Mouse (Mus musculus): ENCODE data around the gene Lyve1. TPM values are rescaled to one million over a fixed set of nuclear protein-coding genes. Genes with fewer than 3 reads are reported as not detected.
"Not testable (repeated sequence)": the region's sequence is repeated elsewhere in the genome, so short reads cannot be mapped to it uniquely, and the experiment has no call there.

The Lyve1 gene
- 5.2 and 8.1 TPM in 2 replicates for polyA plus RNA-seq (2015; fragmentation: Nextera tagmentation; extraction: Ambion mirVana)

GRCm38 (mm10) chr7:110862751-110863289 lies at the start of gene Lyve1:
TSS of gene Lyve1 (minus strand) at chr7:110863239.
- no peaks in the 10 kb centered on the region for H3K27me3 ChIP-seq (replicated peaks; ENCODE audit: control insufficient read depth, insufficient read depth, low read length)
- no peaks in the 10 kb centered on the region for H3K36me3 ChIP-seq (ENCODE audit: control insufficient read depth, insufficient read depth)
- H3K4me2 ChIP-seq (ENCODE audit: low read length) = no peak within 1 kb of the TSS
- no peak for ATAC-seq
- no peaks in the 10 kb centered on the region for H3K4me1 ChIP-seq (replicated peaks; ENCODE audit: control insufficient read depth, insufficient read depth, low read length)
- no peak within 1 kb of the TSS for H3K9ac ChIP-seq (replicated peaks; ENCODE audit: low read depth, low read length)
- H3K4me3 ChIP-seq (replicated peaks; ENCODE audit: low read length) = no peak within 1 kb of the TSS
- H3K27ac ChIP-seq (ENCODE audit: low read length) = no peak within 1 kb of the TSS
- no peaks in the 10 kb centered on the region for H3K9me3 ChIP-seq (ENCODE audit: control insufficient read depth, low read length)
- 80% methylated on average over 12 of the region's 12 CpGs for WGBS

DNA sequence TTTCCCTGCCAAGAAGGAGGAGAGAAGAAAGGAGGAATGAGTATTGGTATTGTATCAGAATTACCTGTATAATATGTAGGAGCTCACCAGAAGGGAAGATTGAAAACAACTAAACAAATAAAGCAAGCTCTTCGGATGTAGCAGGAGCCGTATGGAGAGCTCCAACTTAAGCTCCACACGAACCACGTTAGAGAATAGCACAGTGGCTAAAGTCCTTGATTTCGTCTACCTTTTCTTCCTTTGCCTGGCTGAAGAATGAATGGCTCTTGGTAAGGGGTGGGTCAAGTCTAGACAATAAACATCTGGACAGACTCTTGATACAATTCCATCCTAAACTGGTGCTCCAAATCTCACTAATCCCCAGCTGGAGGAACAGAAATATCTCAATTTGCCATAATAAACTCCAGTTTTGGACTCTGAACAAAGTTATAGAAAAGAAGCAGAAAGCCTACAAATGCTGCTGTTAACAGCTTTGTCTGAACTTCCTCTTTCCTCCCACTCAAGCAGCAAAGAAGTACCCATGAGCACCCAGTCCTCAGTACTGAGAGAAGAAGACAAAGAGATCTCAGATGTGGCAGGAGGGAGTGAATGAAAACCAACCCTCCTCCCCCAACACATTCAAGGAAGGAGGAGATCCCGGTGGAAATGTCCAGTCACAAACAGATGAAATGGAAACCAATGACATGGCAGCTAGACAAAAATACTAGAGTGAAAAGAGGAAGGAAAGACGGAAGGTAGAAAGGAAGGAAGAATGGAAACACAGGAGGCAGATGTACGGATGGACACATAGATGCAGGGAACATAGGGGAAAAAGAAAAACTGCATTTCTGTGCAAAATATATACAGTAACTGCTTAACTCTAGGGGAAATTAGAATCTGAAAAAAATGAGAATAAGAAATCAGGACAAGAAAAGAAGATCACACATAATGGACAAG lies 45.4 kb upstream of the Lyve1 start:
- Histone ChIP-seq H3K4me2 (ENCODE audit: low read length) (no peak overlapping the region), H3K9ac (replicated peaks; ENCODE audit: low read depth, low read length) (no peak overlapping the region), H3K36me3 (ENCODE audit: control insufficient read depth, insufficient read depth) (no peaks in the 10 kb centered on the region), H3K4me1 (replicated peaks; ENCODE audit: control insufficient read depth, insufficient read depth, low read length) (no peaks in the 10 kb centered on the region), H3K27ac (ENCODE audit: low read length) (no peak overlapping the region), H3K27me3 (replicated peaks; ENCODE audit: control insufficient read depth, insufficient read depth, low read length) (no peaks in the 10 kb centered on the region), H3K9me3 (ENCODE audit: control insufficient read depth, low read length) (no peaks in the 10 kb centered on the region), H3K4me3 (replicated peaks; ENCODE audit: low read length) (no peak overlapping the region)
- no peak for ATAC-seq
- 75% methylated on average over 8 of the region's 8 CpGs for WGBS

DNA sequence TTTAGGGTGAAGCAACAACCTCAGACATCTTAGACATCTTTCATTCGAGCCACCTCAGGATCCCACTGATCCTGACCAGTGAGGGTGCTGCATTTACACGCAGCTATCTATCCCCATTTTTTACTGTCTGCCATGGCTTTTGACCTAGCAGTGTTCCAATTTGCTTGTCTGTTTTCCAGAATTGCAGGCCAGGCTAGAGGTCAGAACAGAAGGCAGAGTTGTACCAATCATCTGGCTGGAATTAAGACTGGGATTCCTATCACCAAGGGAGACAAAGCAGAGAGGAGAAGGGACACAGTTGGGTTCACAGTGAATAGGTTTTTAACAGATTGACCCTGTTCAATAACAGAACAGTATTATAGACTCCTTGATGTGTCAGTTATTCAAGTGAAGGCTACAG lies 43.5 kb upstream of the Lyve1 start:
- no peak overlapping the region for H3K4me3 ChIP-seq (replicated peaks; ENCODE audit: low read length)
- H3K9ac ChIP-seq (replicated peaks; ENCODE audit: low read depth, low read length) = no peak overlapping the region
- no peaks in the 10 kb centered on the region for H3K36me3 ChIP-seq (ENCODE audit: control insufficient read depth, insufficient read depth)
- H3K4me1 ChIP-seq (replicated peaks; ENCODE audit: control insufficient read depth, insufficient read depth, low read length) = no peaks in the 10 kb centered on the region
- H3K27ac ChIP-seq (ENCODE audit: low read length) = no peak overlapping the region
- no peak overlapping the region for H3K4me2 ChIP-seq (ENCODE audit: low read length)
- H3K27me3 ChIP-seq (replicated peaks; ENCODE audit: control insufficient read depth, insufficient read depth, low read length) = no peaks in the 10 kb centered on the region
- no peak for ATAC-seq
- H3K9me3 ChIP-seq (ENCODE audit: control insufficient read depth, low read length) = no peaks in the 10 kb centered on the region
- WGBS = 86% methylated on average over 2 of the region's 2 CpGs

DNA sequence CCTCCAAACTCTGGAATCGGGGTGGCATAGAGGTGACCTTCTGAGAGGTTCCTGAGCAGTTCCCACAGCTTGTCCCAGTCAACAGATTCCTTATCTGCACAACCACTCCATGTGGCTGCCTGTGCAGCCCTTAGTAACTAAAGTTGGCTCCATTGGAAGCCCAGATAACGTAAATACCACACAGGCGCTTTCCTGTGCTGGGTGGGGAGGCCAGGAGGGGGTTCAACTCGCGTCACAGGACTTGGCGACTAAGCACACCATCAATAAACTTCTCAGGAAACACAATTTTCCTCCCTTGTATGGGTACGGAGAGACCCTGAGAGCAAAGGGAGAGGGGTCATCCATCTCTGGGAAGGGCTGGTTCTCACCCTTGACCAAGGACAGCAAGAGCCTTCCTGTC lies 40.2 kb upstream of the Lyve1 start:
- no peak overlapping the region for H3K4me3 ChIP-seq (replicated peaks; ENCODE audit: low read length)
- 93% methylated on average over 7 of the region's 7 CpGs for WGBS
- ATAC-seq = no peak

DNA sequence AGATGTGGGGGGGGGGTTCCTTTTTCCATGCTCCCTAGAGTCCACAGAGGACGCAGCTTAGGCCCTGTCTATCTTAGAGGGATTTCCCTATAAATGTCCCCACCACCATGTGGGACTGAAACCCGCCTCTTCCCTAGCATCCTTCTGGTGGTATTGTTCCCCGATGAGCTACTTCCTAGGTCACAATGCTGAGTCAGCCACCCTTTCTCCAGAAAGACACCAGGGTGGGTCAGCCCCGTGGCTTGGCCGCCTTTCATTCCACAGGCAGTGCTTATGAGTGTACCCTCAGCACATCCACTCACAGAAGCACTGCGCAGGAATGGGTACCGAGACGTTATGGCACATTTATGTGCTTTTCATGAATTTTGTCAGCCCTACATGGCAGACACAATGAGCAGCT lies 34.2 kb upstream of the Lyve1 start:
- Histone ChIP-seq H3K36me3 (ENCODE audit: control insufficient read depth, insufficient read depth) (no peaks in the 10 kb centered on the region), H3K27me3 (replicated peaks; ENCODE audit: control insufficient read depth, insufficient read depth, low read length) (no peaks in the 10 kb centered on the region), H3K4me2 (ENCODE audit: low read length) (no peak overlapping the region), H3K4me1 (replicated peaks; ENCODE audit: control insufficient read depth, insufficient read depth, low read length) (no peaks in the 10 kb centered on the region), H3K9ac (replicated peaks; ENCODE audit: low read depth, low read length) (no peak overlapping the region), H3K27ac (ENCODE audit: low read length) (no peak overlapping the region), H3K4me3 (replicated peaks; ENCODE audit: low read length) (no peak overlapping the region), H3K9me3 (ENCODE audit: control insufficient read depth, low read length) (no peaks in the 10 kb centered on the region)
- WGBS = 93% methylated on average over 8 of the region's 8 CpGs
- no peak for ATAC-seq

More for the DNA sequence above, 40.2 kb upstream of the Lyve1 start:
- H3K27me3 ChIP-seq (replicated peaks; ENCODE audit: control insufficient read depth, insufficient read depth, low read length) = no peaks in the 10 kb centered on the region
- H3K4me1 ChIP-seq (replicated peaks; ENCODE audit: control insufficient read depth, insufficient read depth, low read length) = no peaks in the 10 kb centered on the region
- no peak overlapping the region for H3K9ac ChIP-seq (replicated peaks; ENCODE audit: low read depth, low read length)
- H3K4me2 ChIP-seq (ENCODE audit: low read length) = no peak overlapping the region
- no peak overlapping the region for H3K27ac ChIP-seq (ENCODE audit: low read length)
- H3K36me3 ChIP-seq (ENCODE audit: control insufficient read depth, insufficient read depth) = no peaks in the 10 kb centered on the region
- H3K9me3 ChIP-seq (ENCODE audit: control insufficient read depth, low read length) = no peaks in the 10 kb centered on the region

- no peaks in the 10 kb centered on the region for H3K4me1 ChIP-seq (replicated peaks; ENCODE audit: control insufficient read depth, insufficient read depth, low read length)
- H3K27me3 ChIP-seq (replicated peaks; ENCODE audit: control insufficient read depth, insufficient read depth, low read length) = no peaks in the 10 kb centered on the region
- H3K4me2 ChIP-seq (ENCODE audit: low read length) = no peak overlapping the region
- no peaks in the 10 kb centered on the region for H3K9me3 ChIP-seq (ENCODE audit: control insufficient read depth, low read length)
- WGBS = 92% methylated on average over 7 of the region's 7 CpGs
- H3K9ac ChIP-seq (replicated peaks; ENCODE audit: low read depth, low read length) = no peak overlapping the region
- H3K27ac ChIP-seq (ENCODE audit: low read length) = no peak overlapping the region
- no peak overlapping the region for H3K4me3 ChIP-seq (replicated peaks; ENCODE audit: low read length)
- no peaks in the 10 kb centered on the region for H3K36me3 ChIP-seq (ENCODE audit: control insufficient read depth, insufficient read depth)
- ATAC-seq = no peak
Observed at GRCm38 (mm10) chr7:110896453-110896852, 33.4 kb upstream of the Lyve1 start.

- not testable (repeated sequence) for H3K4me1 ChIP-seq (replicated peaks; ENCODE audit: control insufficient read depth, insufficient read depth, low read length); H3K27ac ChIP-seq (ENCODE audit: low read length); H3K36me3 ChIP-seq (ENCODE audit: control insufficient read depth, insufficient read depth); H3K9me3 ChIP-seq (ENCODE audit: control insufficient read depth, low read length); ATAC-seq; H3K9ac ChIP-seq (replicated peaks; ENCODE audit: low read depth, low read length); H3K4me3 ChIP-seq (replicated peaks; ENCODE audit: low read length); H3K27me3 ChIP-seq (replicated peaks; ENCODE audit: control insufficient read depth, insufficient read depth, low read length); H3K4me2 ChIP-seq (ENCODE audit: low read length)
- 86% methylated on average over 10 of the region's 10 CpGs for WGBS
Observed at GRCm38 (mm10) chr7:110895772-110896171, 32.7 kb upstream of the Lyve1 start.

DNA sequence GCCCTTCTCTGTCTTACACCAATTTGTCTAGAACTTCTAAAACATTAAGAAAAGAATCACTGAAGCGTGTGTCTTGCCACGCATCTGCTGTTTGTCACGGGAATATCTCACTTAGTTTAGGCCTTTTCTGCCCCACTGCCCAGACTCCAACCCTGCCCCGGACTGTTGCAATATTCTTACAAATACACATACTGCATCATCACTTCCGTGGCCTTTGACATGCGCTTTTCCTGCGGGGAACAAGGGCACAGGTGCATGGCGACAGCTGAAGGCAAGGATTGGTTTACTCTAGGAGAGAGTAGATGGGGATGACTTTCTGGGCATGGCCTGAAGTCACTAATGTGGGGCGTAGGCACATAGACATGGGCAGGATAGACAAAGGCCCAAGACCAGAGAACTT lies 31.6 kb upstream of the Lyve1 start:
- no peaks in the 10 kb centered on the region for H3K9me3 ChIP-seq (ENCODE audit: control insufficient read depth, low read length)
- H3K4me3 ChIP-seq (replicated peaks; ENCODE audit: low read length) = no peak overlapping the region
- H3K4me1 ChIP-seq (replicated peaks; ENCODE audit: control insufficient read depth, insufficient read depth, low read length) = no peaks in the 10 kb centered on the region
- H3K27ac ChIP-seq (ENCODE audit: low read length) = no peak overlapping the region
- WGBS = 82% methylated on average over 9 of the region's 9 CpGs
- no peak overlapping the region for H3K4me2 ChIP-seq (ENCODE audit: low read length)
- ATAC-seq = no peak
- no peaks in the 10 kb centered on the region for H3K27me3 ChIP-seq (replicated peaks; ENCODE audit: control insufficient read depth, insufficient read depth, low read length)
- no peak overlapping the region for H3K9ac ChIP-seq (replicated peaks; ENCODE audit: low read depth, low read length)
- no peaks in the 10 kb centered on the region for H3K36me3 ChIP-seq (ENCODE audit: control insufficient read depth, insufficient read depth)

- Histone ChIP-seq H3K4me3 (replicated peaks; ENCODE audit: low read length) (no peak overlapping the region), H3K4me2 (ENCODE audit: low read length) (no peak overlapping the region), H3K4me1 (replicated peaks; ENCODE audit: control insufficient read depth, insufficient read depth, low read length) (no peaks in the 10 kb centered on the region), H3K36me3 (ENCODE audit: control insufficient read depth, insufficient read depth) (no peaks in the 10 kb centered on the region), H3K27me3 (replicated peaks; ENCODE audit: control insufficient read depth, insufficient read depth, low read length) (no peaks in the 10 kb centered on the region), H3K9me3 (ENCODE audit: control insufficient read depth, low read length) (no peaks in the 10 kb centered on the region), H3K9ac (replicated peaks; ENCODE audit: low read depth, low read length) (no peak overlapping the region), H3K27ac (ENCODE audit: low read length) (no peak overlapping the region)
- ATAC-seq = no peak
- 92% methylated on average over 10 of the region's 10 CpGs for WGBS
Observed at GRCm38 (mm10) chr7:110893943-110894610, 31.0 kb upstream of the Lyve1 start.
